Mouse (Mus musculus) ovary, adult 18-20 months (tissue): ENCODE results near the gene St6gal2.

Experiments used
- DNase-seq: peaks from one replicate; pipeline ENCODE4 v3.0.0; 2022; ENCODE audit warnings: low spot score, mixed read lengths

Gene St6gal2

DNA sequence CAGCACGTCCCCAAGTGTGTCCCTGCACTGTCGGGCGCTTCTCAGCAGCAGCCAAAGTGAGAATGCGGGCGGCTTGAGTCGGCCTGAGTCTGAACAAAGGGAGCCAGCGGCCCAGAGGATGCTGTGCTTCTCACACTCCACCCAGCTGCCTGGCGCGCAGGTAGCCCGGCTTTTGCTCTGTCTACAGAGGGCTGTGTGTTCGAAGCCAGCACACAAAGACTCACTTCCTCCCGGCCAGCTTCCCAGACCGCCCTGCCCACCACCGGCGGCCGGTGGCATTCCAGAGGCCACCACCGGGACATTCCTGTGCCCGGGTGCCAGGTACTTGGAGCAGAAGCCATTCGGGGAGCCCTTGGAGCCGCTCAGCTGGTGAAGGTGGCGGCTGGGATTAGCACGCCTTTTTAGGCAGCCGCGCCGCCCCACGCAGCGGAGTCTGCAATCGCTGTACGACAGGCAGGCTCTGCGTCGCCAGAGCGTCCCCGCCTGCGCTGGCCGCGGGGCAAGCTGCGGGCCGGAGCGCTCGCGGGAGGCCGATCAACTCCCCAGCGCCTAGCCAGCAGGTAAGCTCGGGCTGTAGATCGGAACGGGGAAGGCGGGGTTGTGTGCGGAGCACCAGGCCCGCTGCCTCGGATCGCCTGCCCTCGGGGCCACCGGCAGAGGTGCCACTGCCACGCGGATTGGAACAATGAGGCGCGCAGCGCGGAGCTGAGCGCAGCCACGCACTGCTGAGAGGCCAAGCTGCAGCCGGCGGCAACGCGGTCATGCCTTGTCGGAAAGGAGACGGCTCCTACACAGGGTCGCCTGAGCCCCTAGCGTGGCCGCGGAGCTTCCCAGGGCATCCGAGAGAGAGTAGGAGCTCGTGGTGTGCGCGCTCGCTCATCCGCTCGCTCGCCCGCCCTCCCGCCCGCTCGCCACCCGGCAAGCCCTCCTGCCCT lies at the start of gene St6gal2:
TSS of gene St6gal2 (plus strand) at position 133 of the 935 bp plus-strand sequence.
- no peak for DNase-seq

DNA sequence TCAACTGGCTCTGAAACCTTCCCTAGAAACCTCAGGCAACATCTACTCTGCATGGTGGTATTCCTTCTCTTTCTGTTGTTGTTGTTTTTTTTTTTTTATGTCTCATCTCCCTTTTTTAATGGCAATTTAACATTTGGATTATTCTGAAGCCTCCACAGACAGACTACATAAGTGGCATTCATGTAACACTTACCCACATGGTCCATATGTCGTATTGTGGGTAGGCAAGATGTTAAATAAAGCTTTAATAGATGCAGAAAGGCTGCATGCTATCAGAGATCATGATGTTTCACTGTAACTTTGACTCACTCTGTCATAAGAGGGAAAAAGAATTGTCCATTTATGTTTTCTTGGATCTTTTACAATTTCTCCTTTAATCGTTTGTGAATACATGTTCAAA lies 39.1 kb upstream of the St6gal2 start:
- DNase-seq, result no peak

DNA sequence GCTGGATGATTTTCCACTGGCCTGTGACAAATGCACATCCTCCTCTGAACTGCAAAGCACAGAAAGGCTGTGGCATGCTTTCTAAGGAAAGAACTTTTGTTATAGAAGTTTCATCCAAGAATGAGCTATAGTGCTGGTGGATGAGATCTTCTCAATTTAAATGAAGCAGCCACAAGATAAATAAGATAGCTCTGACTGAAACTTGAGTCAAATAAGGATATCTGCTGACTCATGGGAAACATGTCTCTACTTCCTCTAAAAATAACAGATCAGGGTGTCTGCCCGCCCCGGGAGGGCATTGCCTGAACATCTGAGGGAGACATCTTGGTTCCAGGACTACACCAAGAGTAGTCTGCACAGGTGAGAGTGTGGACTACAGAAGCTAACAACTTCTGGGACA lies 28.7 kb upstream of the St6gal2 start:
- DNase-seq, result no peak

DNA sequence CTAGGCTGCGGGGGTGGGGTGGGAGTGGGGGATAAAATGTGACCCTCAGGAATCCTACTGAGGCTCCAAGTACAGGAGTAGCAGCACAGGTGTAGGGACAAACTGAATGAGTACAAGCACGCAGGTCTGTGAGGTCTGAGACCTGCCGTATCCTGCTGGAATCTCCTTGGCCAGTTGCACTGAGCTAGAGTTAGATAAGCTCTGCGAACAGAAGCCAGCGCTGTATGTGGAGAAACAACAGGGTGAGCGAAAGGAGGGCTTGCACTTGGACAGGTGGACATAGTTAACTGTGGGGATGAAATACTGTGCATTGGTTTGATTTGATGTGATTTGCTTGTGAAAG lies 974 bp downstream of the St6gal2 start:
- no peak for DNase-seq

DNA sequence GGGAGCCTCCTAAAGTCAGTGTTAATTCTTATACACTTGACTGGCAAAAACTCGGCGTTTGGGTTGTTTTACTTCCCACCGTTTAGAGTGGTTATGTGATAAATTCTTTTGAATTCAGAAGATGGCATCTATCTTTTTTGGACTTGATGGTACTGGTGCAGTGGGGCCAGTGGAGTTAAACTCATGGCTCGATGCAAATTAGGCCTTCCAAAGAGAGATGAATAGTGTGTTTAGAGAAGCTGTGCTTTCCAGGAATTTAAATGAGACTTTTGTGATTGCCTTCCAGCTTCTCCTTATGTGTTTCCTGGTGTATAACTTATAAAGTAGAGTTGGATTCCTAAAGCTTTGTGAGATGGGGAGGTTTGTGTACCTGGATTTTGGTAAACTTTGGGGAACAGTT lies 1.5 kb downstream of the St6gal2 start:
- DNase-seq, result no peak

DNA sequence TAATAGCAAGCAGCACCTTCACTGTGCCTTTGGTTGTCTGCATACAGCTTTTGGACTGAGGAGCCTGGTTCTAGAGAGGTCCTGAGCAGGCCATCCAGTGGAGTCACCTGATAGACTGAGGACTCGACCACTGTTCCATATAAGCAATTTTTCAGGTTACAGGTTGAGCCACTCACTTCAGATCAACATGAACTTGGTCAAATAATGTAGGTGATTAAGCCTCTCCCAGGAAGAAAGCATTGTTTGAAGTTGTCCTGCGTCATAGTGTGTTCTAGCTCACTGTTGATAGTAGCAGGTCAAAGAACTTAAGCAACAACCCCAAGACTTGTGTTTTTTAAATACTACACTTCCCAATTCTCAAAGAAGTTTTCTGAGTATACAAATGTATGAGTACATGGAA lies 5.8 kb downstream of the St6gal2 start:
- no peak for DNase-seq

DNA sequence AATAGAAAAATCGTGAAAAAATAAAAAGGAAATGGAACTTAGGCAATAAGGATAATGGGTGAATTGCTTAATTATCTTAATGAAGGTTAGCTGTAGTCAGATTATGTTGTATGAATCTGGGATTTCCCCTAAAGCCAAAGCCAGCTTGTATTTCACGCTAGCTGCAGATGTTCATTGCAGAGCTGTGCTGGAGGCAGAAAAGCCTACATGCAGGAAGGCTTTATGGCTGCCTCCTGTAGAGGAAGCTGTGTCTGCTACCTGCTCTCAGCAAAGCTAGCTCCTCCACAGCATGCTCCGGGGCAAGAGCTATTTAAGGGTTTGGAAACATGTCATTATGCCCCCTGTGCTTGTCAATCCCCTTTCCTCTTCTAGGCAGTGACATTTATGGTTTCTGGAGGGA lies 9.3 kb downstream of the St6gal2 start:
- DNase-seq, result no peak

DNA sequence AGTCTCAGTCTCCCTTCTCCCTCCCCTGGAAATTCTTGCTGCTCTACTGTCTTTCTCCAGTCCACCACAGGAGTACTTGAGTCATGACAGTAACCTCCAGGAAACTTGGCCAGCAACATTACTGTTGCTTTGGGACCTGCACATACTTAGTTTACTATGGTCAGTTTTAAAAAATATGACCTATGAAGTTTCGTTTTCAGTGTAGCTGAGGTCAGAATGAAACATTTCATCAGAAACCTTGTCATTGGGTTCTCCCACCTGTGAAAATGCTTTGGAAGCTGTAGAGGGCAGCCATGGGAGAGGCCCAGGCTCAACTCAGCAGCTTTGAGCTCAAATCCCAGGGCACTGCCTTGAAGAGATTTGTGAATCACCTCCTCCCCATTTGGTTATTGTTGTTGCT lies 15.0 kb downstream of the St6gal2 start:
- DNase-seq, result no peak

DNA sequence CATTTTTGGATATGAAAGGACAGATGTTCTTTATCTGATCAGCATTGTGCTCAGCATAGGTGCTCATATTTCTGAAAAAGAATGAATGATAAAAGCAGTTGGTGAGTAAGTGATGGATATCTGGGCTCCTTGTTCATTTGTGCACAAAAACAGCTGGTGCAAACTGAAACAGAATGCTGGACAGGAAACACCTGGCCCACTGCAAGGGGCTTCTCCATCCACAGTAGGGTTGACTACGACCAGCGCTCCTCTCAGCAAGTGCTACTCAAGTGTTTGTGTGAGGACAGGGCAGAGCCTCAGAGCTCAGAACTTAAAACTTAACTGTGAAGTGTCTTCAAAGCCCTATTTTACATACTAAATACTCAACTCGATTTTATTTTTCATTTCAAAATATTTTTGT lies 22.4 kb downstream of the St6gal2 start:
- DNase-seq, result no peak

DNA sequence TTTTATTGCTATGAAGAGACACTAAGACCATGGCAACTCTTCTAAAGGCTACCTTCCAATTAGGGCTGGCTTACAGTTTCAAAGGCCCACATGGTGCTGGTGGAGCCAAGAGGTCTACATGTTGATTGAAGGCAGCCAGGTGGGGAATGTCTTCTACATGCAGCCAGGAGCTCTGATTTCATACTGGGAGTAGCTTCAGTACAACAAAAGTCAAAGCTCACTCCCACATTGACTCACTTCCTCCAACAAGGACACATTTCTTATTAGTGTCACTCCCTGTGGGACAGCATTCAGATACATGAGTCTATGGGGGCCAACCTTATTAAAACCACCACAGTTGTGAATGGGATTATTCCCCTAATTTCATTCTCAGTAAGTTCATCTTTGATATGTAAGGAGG lies 23.8 kb downstream of the St6gal2 start:
- no peak for DNase-seq

DNA sequence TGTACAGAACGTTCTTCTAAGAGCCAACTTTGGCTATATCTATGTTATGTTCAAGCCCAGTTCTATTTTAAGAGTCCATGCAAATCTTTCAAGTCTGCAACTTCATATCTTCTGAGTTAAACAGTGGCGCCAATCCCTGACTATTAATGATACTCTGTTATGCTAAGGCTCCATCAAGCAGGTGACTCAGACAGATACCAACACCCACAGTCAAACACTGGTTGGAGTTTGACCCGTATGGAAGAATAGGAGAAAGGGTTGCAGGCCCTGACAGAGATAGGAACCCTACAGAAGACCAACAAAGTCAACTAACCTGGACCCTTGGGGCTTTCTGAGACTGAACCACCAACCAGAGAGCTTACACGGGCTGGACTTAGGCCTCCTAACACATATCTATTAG lies 30.8 kb downstream of the St6gal2 start:
- DNase-seq, result no peak

DNA sequence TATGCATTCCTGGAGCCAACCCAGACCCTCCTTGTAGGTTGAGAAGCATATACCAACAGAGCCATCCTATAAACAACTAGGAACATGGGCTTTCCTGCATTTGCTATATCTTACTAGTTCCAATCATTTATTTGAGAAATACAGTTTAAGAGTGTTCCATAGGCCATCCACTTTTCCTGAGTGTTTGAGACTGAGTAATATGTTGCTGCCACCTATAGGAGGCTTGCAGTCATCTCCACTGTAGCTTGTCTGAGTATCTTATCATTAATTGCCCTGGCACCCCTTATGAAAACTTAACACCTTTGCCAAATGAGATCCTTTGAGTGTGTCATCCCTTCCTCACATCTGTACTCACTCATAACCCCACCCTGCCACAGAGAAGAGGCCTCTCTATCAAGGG lies 32.2 kb downstream of the St6gal2 start:
- DNase-seq, result no peak

DNA sequence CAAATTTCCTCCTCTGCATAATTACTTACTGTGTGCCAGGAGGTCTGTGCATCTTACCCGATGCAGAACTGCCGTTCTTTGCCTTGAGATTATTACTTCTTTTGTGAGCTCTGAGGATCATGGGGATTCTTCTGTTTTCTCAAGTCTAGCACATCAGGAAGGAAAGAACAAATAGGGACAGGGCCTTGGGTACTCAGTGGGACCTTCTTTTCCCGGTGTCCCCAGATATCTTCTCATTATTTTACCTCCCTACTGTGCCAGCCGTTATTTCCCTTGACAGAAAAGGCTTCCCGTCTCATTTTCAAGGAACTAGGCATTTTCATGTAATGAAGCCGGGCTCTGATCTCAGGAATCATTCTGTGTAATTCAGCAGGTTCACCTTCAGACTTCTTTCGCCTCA lies 34.2 kb downstream of the St6gal2 start:
- DNase-seq, result no peak

DNA sequence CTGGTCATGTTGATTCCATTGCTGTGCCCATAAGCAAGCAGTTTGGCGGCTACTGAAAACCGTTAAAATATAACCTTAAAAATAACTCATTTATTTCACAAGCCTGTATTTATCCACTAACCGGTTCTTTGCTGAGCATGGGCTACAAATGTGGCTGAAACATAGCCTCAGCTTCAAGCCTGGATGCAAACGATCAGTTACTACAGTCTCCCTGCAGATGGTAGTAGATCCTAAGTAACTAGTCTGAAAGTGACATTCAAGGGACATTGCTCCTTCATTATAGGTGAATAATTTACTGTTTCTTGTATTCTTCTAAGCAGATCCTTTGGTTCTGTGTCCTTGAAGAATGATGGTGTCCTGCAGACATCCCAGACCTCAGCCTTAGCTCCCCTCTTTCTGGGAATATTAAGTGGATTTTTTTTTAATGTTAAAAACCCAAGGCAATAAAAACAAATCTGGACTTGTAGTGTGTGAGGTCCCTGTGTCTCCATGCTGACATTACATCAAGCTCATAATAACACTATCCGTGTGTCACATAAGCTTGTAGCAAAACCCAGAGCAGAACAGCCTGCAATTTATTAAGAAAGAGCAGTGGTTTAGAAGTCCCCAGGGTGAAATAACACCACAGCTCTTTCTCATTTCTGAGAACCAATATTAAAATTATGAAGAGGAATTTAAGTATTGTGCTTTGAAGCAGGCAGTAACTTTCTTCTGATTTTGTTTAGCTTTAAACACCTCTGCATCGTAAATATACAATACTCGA lies 39.1 kb downstream of the St6gal2 start:
- DNase-seq, result no peak

DNA sequence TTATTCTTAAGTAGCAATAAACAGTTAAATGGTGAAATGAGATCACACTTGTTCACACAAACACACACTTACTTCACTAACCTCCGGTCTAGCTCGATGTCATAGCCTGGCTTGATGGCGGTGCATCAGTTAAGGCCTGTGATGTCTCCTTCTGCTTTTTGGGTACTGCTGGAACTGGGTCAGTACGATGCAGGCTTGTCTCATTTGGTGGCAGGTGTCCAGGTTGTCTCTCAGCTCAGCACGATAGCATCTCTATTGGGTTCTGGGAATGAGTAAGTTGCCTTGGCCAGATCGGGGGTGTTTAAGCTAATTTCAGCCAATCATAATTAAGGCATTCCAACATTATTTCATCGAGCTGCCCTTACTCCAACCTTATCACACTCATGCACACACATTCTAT lies 86.7 kb downstream of the St6gal2 start:
- no peak for DNase-seq

DNA sequence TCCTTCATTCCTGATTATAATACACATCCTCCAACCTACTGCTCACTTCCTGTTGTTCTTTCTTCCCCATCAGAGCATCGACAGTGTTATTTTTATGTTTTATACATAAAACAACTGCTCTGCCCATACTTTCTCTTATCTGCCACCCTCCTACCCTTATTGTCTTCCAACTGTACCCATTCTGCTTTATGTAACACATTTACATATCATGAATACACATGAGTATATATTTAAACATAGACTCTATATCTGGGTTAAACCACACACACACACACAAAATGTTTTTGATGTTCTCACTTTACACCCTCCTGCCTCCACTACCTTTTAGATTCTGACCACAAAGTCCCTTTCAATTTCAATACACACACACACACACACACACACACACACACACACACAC lies 103.3 kb downstream of the St6gal2 start:
- no peak for DNase-seq

DNA sequence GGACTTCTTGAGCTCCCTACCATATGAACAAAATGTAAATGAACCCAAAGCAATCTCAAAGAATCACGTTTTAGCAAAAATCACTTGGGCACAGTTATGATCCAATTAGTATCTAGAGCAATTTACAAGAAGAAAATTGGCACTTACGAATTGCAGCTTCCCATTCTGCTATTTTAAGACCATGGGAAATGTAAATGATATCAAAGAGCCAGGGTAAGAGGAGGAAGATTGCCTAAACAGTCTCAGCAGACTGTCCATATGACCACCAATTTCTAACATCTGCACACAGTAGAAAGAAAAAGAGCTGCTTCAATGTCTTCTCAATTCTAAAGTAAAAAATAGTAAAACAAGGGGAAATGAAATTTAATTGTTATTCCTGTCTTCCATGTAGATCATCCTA lies 116.6 kb downstream of the St6gal2 start:
- no peak for DNase-seq
